Mouse (Mus musculus) mature B cell (primary cell): Measurements from ENCODE around the gene Dact2.

Source experiments
- in situ Hi-C: fragments of 300-500 bp; cut with MboI; formaldehyde crosslinking; loops from 2 replicates; pipeline ENCODE4 v1.14.3; 2019

Dact2 gene

GRCm38 (mm10) chr17:14212796-14213195, 8.7 kb upstream of the Dact2 start:
- in situ Hi-C loops: no loop called here

- in situ Hi-C loops: no loop called here
Observed at GRCm38 (mm10) chr17:14207093-14207561, 3.0 kb upstream of the Dact2 start.

- in situ Hi-C loops: no loop called here
Observed at GRCm38 (mm10) chr17:14206062-14206461, 2.0 kb upstream of the Dact2 start.

- in situ Hi-C loops: no loop called here
Observed at GRCm38 (mm10) chr17:14205236-14205635, 1.1 kb upstream of the Dact2 start.

GRCm38 (mm10) chr17:14203121-14203941, 773 bp downstream of the Dact2 start:
- in situ Hi-C loops: no loop called here

- in situ Hi-C loops: no loop called here
Observed at GRCm38 (mm10) chr17:14202291-14203030, 1.6 kb downstream of the Dact2 start.

GRCm38 (mm10) chr17:14201281-14201787, 2.8 kb downstream of the Dact2 start:
- in situ Hi-C loops: no loop called here

GRCm38 (mm10) chr17:14200206-14200605, 3.9 kb downstream of the Dact2 start:
- in situ Hi-C loops: no loop called here

GRCm38 (mm10) chr17:14199621-14200020, 4.5 kb downstream of the Dact2 start:
- in situ Hi-C loops: no loop called here

- in situ Hi-C loops: no loop called here
Observed at GRCm38 (mm10) chr17:14192924-14193323, 11.2 kb downstream of the Dact2 start.

GRCm38 (mm10) chr17:14192432-14192831, 11.7 kb downstream of the Dact2 start:
- in situ Hi-C loops: no loop called here

GRCm38 (mm10) chr17:14188455-14188854, 15.6 kb downstream of the Dact2 start:
- in situ Hi-C loops: no loop called here

GRCm38 (mm10) chr17:14187096-14187495, 17.0 kb downstream of the Dact2 start:
- in situ Hi-C loops: no loop called here

- in situ Hi-C loops: no loop called here
Observed at GRCm38 (mm10) chr17:14186176-14186575, 17.9 kb downstream of the Dact2 start.

- in situ Hi-C loops: no loop called here
Observed at GRCm38 (mm10) chr17:14184192-14184814, 19.8 kb downstream of the Dact2 start.

- in situ Hi-C loops: no loop called here
Observed at GRCm38 (mm10) chr17:14183717-14184116, 20.4 kb downstream of the Dact2 start.

GRCm38 (mm10) chr17:14182860-14183259, 21.2 kb downstream of the Dact2 start:
- in situ Hi-C loops: no loop called here

- in situ Hi-C loops: no loop called here
Observed at GRCm38 (mm10) chr17:14178911-14179310, 25.2 kb downstream of the Dact2 start.

- in situ Hi-C loops: no loop called here
Observed at GRCm38 (mm10) chr17:14178475-14178874, 25.6 kb downstream of the Dact2 start.

- in situ Hi-C loops: no loop called here
Observed at GRCm38 (mm10) chr17:14178049-14178448, 26.1 kb downstream of the Dact2 start.

- in situ Hi-C loops: no loop called here
Observed at GRCm38 (mm10) chr17:14177018-14177417, 27.1 kb downstream of the Dact2 start.

- in situ Hi-C loops: no loop called here
Observed at GRCm38 (mm10) chr17:14175704-14176103, 28.4 kb downstream of the Dact2 start.
